Mouse (Mus musculus) right cerebral cortex, postnatal 10 days (tissue): ENCODE data around the gene Cyp3a44.
"Not testable (repeated sequence)": the region's sequence is repeated elsewhere in the genome, so short reads cannot be mapped to it uniquely, and the experiment has no call there.

ENCODE experiments used
- DNase-seq, 2 experiments: peaks; one replicate each; pipeline ENCODE4 v3.0.0; 2021; ENCODE audit warnings: low spot score in 2 of 2

Cyp3a44 gene

GRCm38 (mm10) chr5:145805796-145806195 lies at the start of gene Cyp3a44:
Gene Cyp3a44 (minus strand): TSS chr5:145805874.
- DNase-seq = not testable (repeated sequence)

GRCm38 (mm10) chr5:145800229-145800628 lies 5.4 kb downstream of the Cyp3a44 start:
- DNase-seq = not testable (repeated sequence)

- DNase-seq = not testable (repeated sequence)
These were observed 12.4 kb downstream of the Cyp3a44 start for GRCm38 (mm10) chr5:145793232-145793631.

GRCm38 (mm10) chr5:145737512-145737911 lies 68.2 kb downstream of the Cyp3a44 start:
- DNase-seq = not testable (repeated sequence)
